9 mouse cellular contexts compared by ENCODE assay signal in the genomic region with DNA sequence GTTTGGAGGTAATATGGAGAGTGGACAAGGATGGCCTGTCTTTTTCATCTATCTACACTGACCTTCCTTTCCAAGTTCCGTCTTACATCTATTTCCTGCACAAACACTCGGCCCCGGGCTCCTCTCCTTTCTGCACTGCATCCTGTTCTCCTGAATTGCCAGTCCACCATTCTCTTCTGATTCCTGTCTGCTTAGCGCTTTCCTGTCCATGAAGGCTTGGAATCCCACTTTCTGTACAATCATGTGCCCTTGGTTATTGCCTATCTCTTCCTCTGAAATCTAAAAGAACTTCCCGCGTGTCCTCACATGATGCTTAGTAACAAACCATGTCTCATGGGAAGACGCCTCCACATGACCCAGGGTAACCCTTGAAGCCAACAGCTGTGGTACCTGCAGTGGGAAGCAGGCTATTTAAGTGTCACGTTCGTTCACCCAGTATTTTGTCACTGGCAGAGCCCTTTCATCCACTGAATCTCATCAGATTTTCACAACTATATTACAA.
DNase-seq lines count a peak whose midpoint lies in the region; ATAC-seq and TF ChIP-seq lines count a peak whose summit lies in the region.
"Had no signal": no experiment of that assay in that cellular context is flagged by ENCODE, and none has a peak within 500 bp of the region (broad histone marks: within the 10 kb centered on the region; RNA-seq: fewer than 3 reads in every experiment).

No protein-coding gene starts in this region.

- H3K27ac ChIP-seq in heart, embryonic 13.5 days (replicated peaks), result peak overlapping the region; percentile 70
- no peak overlapping the region for H3K27ac ChIP-seq in neural tube, embryonic 12.5 days
- H3K27ac ChIP-seq in liver, embryonic 12.5 days, result no peak overlapping the region
- no peak overlapping the region for H3K27ac ChIP-seq in hindbrain, postnatal 0 days

- peaks cover 14% of the 10 kb centered on the region for H3K4me1 ChIP-seq in heart, embryonic 13.5 days
- H3K4me1 ChIP-seq in neural tube, embryonic 12.5 days, result 0 out of 2 replicates have a peak, but pooled peaks cover 5% of the 10 kb centered on the region
- no peaks in the 10 kb centered on the region for H3K4me1 ChIP-seq in liver, embryonic 12.5 days
- no peaks in the 10 kb centered on the region for H3K4me1 ChIP-seq in hindbrain, postnatal 0 days (ENCODE audit: insufficient read depth, low read length)

- H3K36me3 ChIP-seq in heart, embryonic 13.5 days, result no peaks in the 10 kb centered on the region
- no peaks in the 10 kb centered on the region for H3K36me3 ChIP-seq in neural tube, embryonic 12.5 days
- H3K36me3 ChIP-seq in liver, embryonic 12.5 days, result no peaks in the 10 kb centered on the region
- no peaks in the 10 kb centered on the region for H3K36me3 ChIP-seq in hindbrain, postnatal 0 days (ENCODE audit: insufficient read depth, low read length)

- intact Hi-C loops in left cerebral cortex, postnatal 25 days (cut with DNase I), result loop anchor here (2.0 kb wide), 1 partner anchor 93 kb away; no protein-coding TSS in a partner anchor

- WGBS in heart, embryonic 13.5 days, result 57% methylated on average over 9 of the region's 9 CpGs
- 74% methylated on average over 9 of the region's 9 CpGs for WGBS in neural tube, embryonic 12.5 days
- WGBS in liver, embryonic 12.5 days (ENCODE audit: insufficient replicate concordance), result 42% methylated on average over 9 of the region's 9 CpGs
- WGBS in hindbrain, postnatal 0 days, result 79% methylated on average over 9 of the region's 9 CpGs

- no peak for ATAC-seq in heart, embryonic 13.5 days (ENCODE audit: extremely low read depth, insufficient number of reproducible peaks, low FRiP score, low TSS enrichment)
- ATAC-seq in neural tube, embryonic 12.5 days (ENCODE audit: low FRiP score, low read depth), result no peak
- peak; percentile 18; the same call in 1 of the 2 replicates for ATAC-seq in liver, embryonic 12.5 days
- no peak for ATAC-seq in hindbrain, postnatal 0 days
- ATAC-seq: CD4-positive, CD25-positive, alpha-beta regulatory T cell, adult 4 months had no signal

- no peak overlapping the region for H3K4me3 ChIP-seq in heart, embryonic 13.5 days
- H3K4me3 ChIP-seq in neural tube, embryonic 12.5 days, result no peak overlapping the region
- no peak overlapping the region for H3K4me3 ChIP-seq in liver, embryonic 12.5 days
- no peak overlapping the region for H3K4me3 ChIP-seq in hindbrain, postnatal 0 days (ENCODE audit: low read length)

- TF ChIP-seq CTCF in hindbrain, postnatal 0 days (IDR thresholded peaks at IDR 0.05; ENCODE audit: low read depth), result no peak

- no peak overlapping the region for H3K9ac ChIP-seq in heart, embryonic 13.5 days
- no peak overlapping the region for H3K9ac ChIP-seq in neural tube, embryonic 12.5 days
- no peak overlapping the region for H3K9ac ChIP-seq in liver, embryonic 12.5 days
- H3K9ac ChIP-seq in hindbrain, postnatal 0 days (replicated peaks; ENCODE audit: low read length), result no peak overlapping the region

- no peak for DNase-seq in heart, postnatal 4 days
- DNase-seq in neural tube, embryonic 10.5 days (ENCODE audit: extremely low spot score, low spot score), result no peak
- no peak for DNase-seq in hindbrain, postnatal 0 days (ENCODE audit: low spot score)
- DNase-seq in urinary bladder, postnatal 14 days (ENCODE audit: low spot score), result no peak
- no peak for DNase-seq in left cerebral cortex, postnatal 25 days (ENCODE audit: low spot score in 2 of 2)

- no peaks in the 10 kb centered on the region for H3K27me3 ChIP-seq in heart, embryonic 13.5 days (replicated peaks)
- H3K27me3 ChIP-seq in neural tube, embryonic 12.5 days (replicated peaks), result no peaks in the 10 kb centered on the region
- no peaks in the 10 kb centered on the region for H3K27me3 ChIP-seq in liver, embryonic 12.5 days (replicated peaks)
- H3K27me3 ChIP-seq in hindbrain, postnatal 0 days (ENCODE audit: insufficient read depth, low read length), result no peaks in the 10 kb centered on the region

- no peaks in the 10 kb centered on the region for H3K9me3 ChIP-seq in heart, embryonic 13.5 days
- H3K9me3 ChIP-seq in neural tube, embryonic 12.5 days, result no peaks in the 10 kb centered on the region
- no peaks in the 10 kb centered on the region for H3K9me3 ChIP-seq in liver, embryonic 12.5 days (replicated peaks)
- H3K9me3 ChIP-seq in hindbrain, postnatal 0 days (ENCODE audit: low read length), result no peaks in the 10 kb centered on the region

- H3K4me2 ChIP-seq in heart, embryonic 13.5 days, result peak overlapping the region; percentile 36
- 0 out of 2 replicates have a peak overlapping the region, but pooled peaks have one; percentile 9 for H3K4me2 ChIP-seq in neural tube, embryonic 12.5 days (replicated peaks)
- no peak overlapping the region for H3K4me2 ChIP-seq in liver, embryonic 12.5 days
- no peak overlapping the region for H3K4me2 ChIP-seq in hindbrain, postnatal 0 days (ENCODE audit: low read depth, low read length)

Comparison
In these comparisons a context has a peak if more than half of its experiments do, and no peak if none do; other contexts are left out.
1. H3K4me2 ChIP-seq: peak in heart, embryonic 13.5 days (single experiment) and neural tube, embryonic 12.5 days (single experiment); none in liver, embryonic 12.5 days (single experiment) and hindbrain, postnatal 0 days (single experiment).